Mouse (Mus musculus): ENCODE measurements around the gene Oas2. TPM values are rescaled to one million over a fixed set of nuclear protein-coding genes. Genes with fewer than 3 reads are reported as not detected.

Oas2 gene
- polyA plus RNA-seq, 1 experiment, result not detected

- Histone ChIP-seq H3K79me2 (ENCODE audit: control insufficient read depth, insufficient read depth) (no peaks in the 10 kb centered on the region), H3K4me3 (no peak overlapping the region), H3K4me2 (ENCODE audit: low read depth) (no peak overlapping the region), H3ac (ENCODE audit: control insufficient read depth, insufficient read length) (no peak overlapping the region), H3K27me3 (ENCODE audit: control insufficient read depth, insufficient read depth, insufficient read length) (peaks cover 74% of the 10 kb centered on the region), H3K36me3 (ENCODE audit: control insufficient read depth, insufficient read depth) (no peaks in the 10 kb centered on the region)
- TF ChIP-seq MYOG (IDR thresholded peaks at IDR 0.05; ENCODE audit: control insufficient read depth in 1 of 3, insufficient read depth in 1 of 3, insufficient read length in 2 of 3, low read depth in 2 of 3) (no peak), TCF12 (IDR thresholded peaks at IDR 0.05; ENCODE audit: insufficient read depth, poor library complexity, severe bottlenecking) (no peak), E2F4 (IDR thresholded peaks at IDR 0.05; ENCODE audit: insufficient read depth) (no peak), USF1 (IDR thresholded peaks at IDR 0.05; ENCODE audit: low read depth) (no peak)
Observed at GRCm38 (mm10) chr5:120694695-120695074, 55.0 kb downstream of the Oas2 start.

GRCm38 (mm10) chr5:120693931-120694694 is 55.5 kb downstream of the Oas2 start:
- Histone ChIP-seq H3K27me3 (ENCODE audit: control insufficient read depth, insufficient read depth, insufficient read length) (peaks cover 72% of the 10 kb centered on the region), H3K79me2 (ENCODE audit: control insufficient read depth, insufficient read depth) (no peaks in the 10 kb centered on the region), H3K36me3 (ENCODE audit: control insufficient read depth, insufficient read depth) (no peaks in the 10 kb centered on the region), H3K4me3 (no peak overlapping the region), H3ac (ENCODE audit: control insufficient read depth, insufficient read length) (no peak overlapping the region), H3K4me2 (ENCODE audit: low read depth) (no peak overlapping the region)
- TF ChIP-seq SRF (IDR thresholded peaks at IDR 0.05; ENCODE audit: control insufficient read depth, insufficient read length, low read depth) (no peak), MAX (IDR thresholded peaks at IDR 0.05; ENCODE audit: low read depth) (no peak), MYOG (IDR thresholded peaks at IDR 0.05; ENCODE audit: control insufficient read depth in 1 of 3, insufficient read depth in 1 of 3, insufficient read length in 2 of 3, low read depth in 2 of 3) (no peak), E2F4 (IDR thresholded peaks at IDR 0.05; ENCODE audit: insufficient read depth) (no peak), TCF12 (IDR thresholded peaks at IDR 0.05; ENCODE audit: insufficient read depth, poor library complexity, severe bottlenecking) (no peak), USF1 (IDR thresholded peaks at IDR 0.05; ENCODE audit: low read depth) (no peak), POLR2A (IDR thresholded peaks at IDR 0.05; ENCODE audit: insufficient read length, low read depth) (no peak), TCF3 (IDR thresholded peaks at IDR 0.05; ENCODE audit: insufficient read length, low read depth) (no peak), REST (IDR thresholded peaks at IDR 0.05; ENCODE audit: insufficient read depth, insufficient read length) (no peak), CEBPB (IDR thresholded peaks at IDR 0.05; ENCODE audit: insufficient read depth, poor library complexity, severe bottlenecking) (no peak), POLR2AphosphoS2 (IDR thresholded peaks at IDR 0.05; ENCODE audit: insufficient read length, low read depth) (no peak), MYOD1 (IDR thresholded peaks at IDR 0.05; ENCODE audit: control insufficient read depth in 1 of 3, insufficient read length in 2 of 3, low read depth in 2 of 3) (no peak)

DNA sequence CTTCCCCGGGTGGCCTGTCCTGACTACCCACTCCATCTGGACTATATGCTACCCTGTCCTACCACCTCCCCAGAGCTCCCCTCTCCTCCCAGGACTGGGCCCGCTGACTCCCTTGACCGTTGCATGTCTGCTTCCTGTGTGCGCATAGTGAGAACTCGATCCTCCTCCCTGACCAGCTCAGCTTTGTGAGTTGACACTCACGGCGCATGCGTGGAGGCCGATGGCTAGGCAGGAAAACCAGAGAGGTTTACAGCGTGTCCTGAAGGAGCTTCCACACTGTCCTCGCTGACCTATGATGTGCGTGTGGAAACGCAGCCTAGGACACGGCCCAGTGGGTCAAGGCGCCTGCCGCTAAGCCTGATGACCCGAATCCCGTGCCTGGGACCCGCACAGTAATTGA is 57.6 kb downstream of the Oas2 start:
- TF ChIP-seq POLR2AphosphoS2 (IDR thresholded peaks at IDR 0.05; ENCODE audit: insufficient read length, low read depth), result no peak
- Histone ChIP-seq H3K79me2 (ENCODE audit: control insufficient read depth, insufficient read depth) (no peaks in the 10 kb centered on the region), H3ac (ENCODE audit: control insufficient read depth, insufficient read length) (no peak overlapping the region), H3K27me3 (ENCODE audit: control insufficient read depth, insufficient read depth, insufficient read length) (peaks cover 69% of the 10 kb centered on the region), H3K36me3 (ENCODE audit: control insufficient read depth, insufficient read depth) (no peaks in the 10 kb centered on the region), H3K4me2 (ENCODE audit: low read depth) (no peak overlapping the region), H3K4me3 (no peak overlapping the region)

DNA sequence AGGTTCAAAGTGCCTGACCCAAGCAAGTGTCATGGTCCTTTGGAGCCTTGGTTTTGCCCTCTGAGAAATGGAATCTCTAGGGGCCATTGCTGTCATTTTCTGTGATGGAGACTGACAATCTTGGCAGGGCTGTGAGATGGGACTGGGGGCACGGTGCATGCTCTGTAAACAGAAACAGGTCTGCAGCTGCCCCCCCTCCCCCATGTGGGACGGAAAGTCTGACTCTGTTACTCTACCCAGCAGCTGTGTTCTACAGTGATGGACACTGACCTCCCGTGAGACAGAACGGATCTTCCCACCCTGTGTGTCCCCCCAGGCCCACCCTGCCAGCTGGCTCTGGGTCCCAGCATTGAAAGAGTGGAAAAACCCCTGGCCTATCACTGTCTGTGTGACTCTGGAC is 59.2 kb downstream of the Oas2 start:
- TF ChIP-seq MAX (IDR thresholded peaks at IDR 0.05; ENCODE audit: low read depth) (no peak), E2F4 (IDR thresholded peaks at IDR 0.05; ENCODE audit: insufficient read depth) (no peak), CEBPB (IDR thresholded peaks at IDR 0.05; ENCODE audit: insufficient read depth, poor library complexity, severe bottlenecking) (no peak), MYOD1 (IDR thresholded peaks at IDR 0.05; ENCODE audit: control insufficient read depth in 1 of 3, insufficient read length in 2 of 3, low read depth in 2 of 3) (no peak), POLR2AphosphoS2 (IDR thresholded peaks at IDR 0.05; ENCODE audit: insufficient read length, low read depth) (no peak), USF1 (IDR thresholded peaks at IDR 0.05; ENCODE audit: low read depth) (no peak), MYOG (IDR thresholded peaks at IDR 0.05; ENCODE audit: control insufficient read depth in 1 of 3, insufficient read depth in 1 of 3, insufficient read length in 2 of 3, low read depth in 2 of 3) (no peak), SRF (IDR thresholded peaks at IDR 0.05; ENCODE audit: control insufficient read depth, insufficient read length, low read depth) (no peak), TCF3 (IDR thresholded peaks at IDR 0.05; ENCODE audit: insufficient read length, low read depth) (no peak), REST (IDR thresholded peaks at IDR 0.05; ENCODE audit: insufficient read depth, insufficient read length) (no peak)
- no peaks in the 10 kb centered on the region for H3K79me2 ChIP-seq (ENCODE audit: control insufficient read depth, insufficient read depth)
- H3K4me3 ChIP-seq, result no peak overlapping the region
- no peak overlapping the region for H3ac ChIP-seq (ENCODE audit: control insufficient read depth, insufficient read length)
- no peaks in the 10 kb centered on the region for H3K36me3 ChIP-seq (ENCODE audit: control insufficient read depth, insufficient read depth)
- no peak overlapping the region for H3K4me2 ChIP-seq (ENCODE audit: low read depth)
- H3K27me3 ChIP-seq (ENCODE audit: control insufficient read depth, insufficient read depth, insufficient read length), result peaks cover 67% of the 10 kb centered on the region

DNA sequence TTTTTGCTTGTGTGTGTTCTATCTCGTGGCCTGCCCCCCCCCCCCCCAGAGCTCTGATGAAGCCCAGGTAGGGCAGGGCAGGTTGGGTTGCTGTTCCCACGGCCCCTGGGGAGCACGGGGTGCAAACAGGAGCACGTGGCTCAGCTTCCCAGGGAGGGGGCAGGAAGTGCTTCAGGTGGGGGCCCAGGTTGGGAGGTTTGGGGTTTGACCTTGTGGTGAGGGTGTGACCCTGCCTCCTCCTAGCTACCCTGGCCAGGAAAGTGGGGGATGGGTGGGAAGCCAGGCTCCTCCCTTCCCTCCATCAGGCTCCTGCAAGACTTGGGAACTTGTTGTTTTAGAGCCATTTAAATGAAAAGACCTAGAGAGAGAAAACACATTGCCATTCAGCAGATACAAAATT is 61.2 kb downstream of the Oas2 start:
- no peak for TF ChIP-seq MYOD1 (IDR thresholded peaks at IDR 0.05; ENCODE audit: control insufficient read depth in 1 of 3, insufficient read length in 2 of 3, low read depth in 2 of 3)
- no peak for TF ChIP-seq CEBPB (IDR thresholded peaks at IDR 0.05; ENCODE audit: insufficient read depth, poor library complexity, severe bottlenecking)
- TF ChIP-seq POLR2A (IDR thresholded peaks at IDR 0.05; ENCODE audit: insufficient read length, low read depth), result no peak
- no peak for TF ChIP-seq TCF3 (IDR thresholded peaks at IDR 0.05; ENCODE audit: insufficient read length, low read depth)
- no peak for TF ChIP-seq REST (IDR thresholded peaks at IDR 0.05; ENCODE audit: insufficient read depth, insufficient read length)
- no peak for TF ChIP-seq E2F4 (IDR thresholded peaks at IDR 0.05; ENCODE audit: insufficient read depth)
- TF ChIP-seq POLR2AphosphoS2 (IDR thresholded peaks at IDR 0.05; ENCODE audit: insufficient read length, low read depth), result no peak
- TF ChIP-seq TCF12 (IDR thresholded peaks at IDR 0.05; ENCODE audit: insufficient read depth, poor library complexity, severe bottlenecking), result no peak
- no peak for TF ChIP-seq USF1 (IDR thresholded peaks at IDR 0.05; ENCODE audit: low read depth)
- no peak for TF ChIP-seq SRF (IDR thresholded peaks at IDR 0.05; ENCODE audit: control insufficient read depth, insufficient read length, low read depth)
- no peak for TF ChIP-seq MAX (IDR thresholded peaks at IDR 0.05; ENCODE audit: low read depth)
- no peak for TF ChIP-seq MYOG (IDR thresholded peaks at IDR 0.05; ENCODE audit: control insufficient read depth in 1 of 3, insufficient read depth in 1 of 3, insufficient read length in 2 of 3, low read depth in 2 of 3)
- Histone ChIP-seq H3K4me2 (ENCODE audit: low read depth) (no peak overlapping the region), H3K36me3 (ENCODE audit: control insufficient read depth, insufficient read depth) (no peaks in the 10 kb centered on the region), H3ac (ENCODE audit: control insufficient read depth, insufficient read length) (no peak overlapping the region), H3K4me3 (no peak overlapping the region), H3K79me2 (ENCODE audit: control insufficient read depth, insufficient read depth) (no peaks in the 10 kb centered on the region), H3K27me3 (ENCODE audit: control insufficient read depth, insufficient read depth, insufficient read length) (peaks cover 63% of the 10 kb centered on the region)
